Mouse (Mus musculus) embryonic facial prominence, embryonic 14.5 days (tissue): ENCODE measurements around the gene Arl8a. TPM values are rescaled to one million over a fixed set of nuclear protein-coding genes. Genes with fewer than 3 reads are reported as not detected.
A peak's percentile ranks its signal among the peaks of the same experiment; 100 is the strongest.

ENCODE experiments used
- ATAC-seq: fragments of 200-750 bp; cut with Nextera tagmentation; 2 replicates; pipeline ENCODE4 v1.8.0; 2017; ENCODE audit warnings: low read depth, moderate number of reproducible peaks, moderate TSS enrichment
- DNase-seq: peaks from one replicate; pipeline ENCODE4 v3.0.0-alpha.2; 2015; ENCODE audit warnings: low spot score
- H3K27ac ChIP-seq: fragments of 300-500 bp; sonication (generic); replicated peaks from 2 replicates; pipeline ENCODE4 v1.5.1; 2014; ENCODE audit warnings: low read depth, mild to moderate bottlenecking, low read length, moderate library complexity
- H3K27me3 ChIP-seq: fragments of 300-500 bp; sonication (generic); replicated peaks from 2 replicates; pipeline ENCODE4 v1.6.1; 2014; ENCODE audit warnings: low read length; ENCODE audit not compliant: control insufficient read depth, insufficient read depth
- H3K36me3 ChIP-seq: fragments of 300-500 bp; sonication (generic); 2 replicates; pipeline ENCODE4 v1.6.1; 2014; ENCODE audit warnings: low read length, mixed read lengths; ENCODE audit not compliant: control insufficient read depth, insufficient read depth
- H3K4me1 ChIP-seq: fragments of 300-500 bp; sonication (generic); 2 replicates; pipeline ENCODE4 v1.6.1; 2014; ENCODE audit warnings: antibody characterized with exemption, low read length; ENCODE audit not compliant: control insufficient read depth, insufficient read depth
- H3K4me2 ChIP-seq: fragments of 300-500 bp; sonication (generic); 2 replicates; pipeline ENCODE4 v1.6.1; 2014; ENCODE audit warnings: low read depth, mild to moderate bottlenecking, low read length, moderate library complexity, mixed read lengths
- H3K4me3 ChIP-seq: fragments of 300-500 bp; sonication (generic); 2 replicates; pipeline ENCODE4 v1.5.1; 2014; ENCODE audit warnings: low read depth, mild to moderate bottlenecking, low read length
- H3K9ac ChIP-seq: fragments of 300-500 bp; sonication (generic); 2 replicates; pipeline ENCODE4 v1.6.1; 2014; ENCODE audit warnings: low read depth, mild to moderate bottlenecking, low read length, moderate library complexity, mixed read lengths
- H3K9me3 ChIP-seq: fragments of 300-500 bp; sonication (generic); 2 replicates; pipeline ENCODE4 v1.6.1; 2016; ENCODE audit warnings: low read length; ENCODE audit not compliant: control insufficient read depth
- WGBS: fragments of 180-500 bp; shearing (Covaris S2); extraction: QIAGEN DNeasy Blood & Tissue Kit; methylation state at CpG from one replicate; pipeline ENCODE4 v1.1.7; 2014; 5-methylcytosine and 5-hydroxymethylcytosine counted together
- polyA plus RNA-seq: library from polyadenylated mRNA; unstranded; fragments of >200 nt; fragmentation: Nextera tagmentation; extraction: Ambion mirVana; gene quantifications from 2 replicates; pipeline ENCODE4 v1.2.1, GENCODE M21; 2014

Gene Arl8a
- polyA plus RNA-seq, 1 experiment from 2014 or later, result 74.7 TPM

GRCm38 (mm10) chr1:135139906-135140305 lies 6.7 kb upstream of the Arl8a start:
- H3K9me3 ChIP-seq, result no peaks in the 10 kb centered on the region
- H3K4me1 ChIP-seq, result no peaks in the 10 kb centered on the region
- H3K4me2 ChIP-seq, result no peak overlapping the region
- H3K9ac ChIP-seq, result no peak overlapping the region
- no peak for DNase-seq
- H3K4me3 ChIP-seq, result no peak overlapping the region
- H3K27ac ChIP-seq, result no peak overlapping the region
- no peaks in the 10 kb centered on the region for H3K36me3 ChIP-seq
- ATAC-seq, result no peak
- 61% methylated on average over 2 of the region's 2 CpGs for WGBS
- H3K27me3 ChIP-seq, result no peaks in the 10 kb centered on the region

- no peak overlapping the region for H3K4me3 ChIP-seq
- no peaks in the 10 kb centered on the region for H3K4me1 ChIP-seq
- WGBS, result 68% methylated on average over 2 of the region's 2 CpGs
- no peak overlapping the region for H3K9ac ChIP-seq
- H3K4me2 ChIP-seq, result no peak overlapping the region
- ATAC-seq (no peak), DNase-seq (no peak)
- H3K27ac ChIP-seq, result no peak overlapping the region
- H3K9me3 ChIP-seq, result no peaks in the 10 kb centered on the region
- no peaks in the 10 kb centered on the region for H3K36me3 ChIP-seq
- no peaks in the 10 kb centered on the region for H3K27me3 ChIP-seq
Measured at GRCm38 (mm10) chr1:135142452-135142851, 4.2 kb upstream of the Arl8a start.

GRCm38 (mm10) chr1:135143940-135144339 lies 2.7 kb upstream of the Arl8a start:
- Histone ChIP-seq H3K9me3 (no peaks in the 10 kb centered on the region), H3K27me3 (no peaks in the 10 kb centered on the region), H3K4me1 (peaks cover 11% of the 10 kb centered on the region), H3K27ac (no peak overlapping the region), H3K9ac (no peak overlapping the region), H3K36me3 (no peaks in the 10 kb centered on the region), H3K4me3 (no peak overlapping the region), H3K4me2 (no peak overlapping the region)
- ATAC-seq (no peak), DNase-seq (no peak)
- 85% methylated on average over 2 of the region's 2 CpGs for WGBS

GRCm38 (mm10) chr1:135146946-135147701 lies 500 bp downstream of the Arl8a start:
- Histone ChIP-seq H3K36me3 (no peaks in the 10 kb centered on the region), H3K9ac (peak overlapping the region; percentile 95), H3K4me3 (peak overlapping the region; percentile 98), H3K4me1 (peaks cover 14% of the 10 kb centered on the region), H3K9me3 (no peaks in the 10 kb centered on the region), H3K27me3 (no peaks in the 10 kb centered on the region), H3K27ac (peak overlapping the region; percentile 95), H3K4me2 (peak overlapping the region; percentile 75)
- WGBS, result under 1% methylated on average over 52 of the region's 69 CpGs
- DNase-seq, result peak; percentile 84
- ATAC-seq, result peak; percentile 41

GRCm38 (mm10) chr1:135147702-135148058 lies 1.1 kb downstream of the Arl8a start:
- Histone ChIP-seq H3K4me1 (peaks cover 14% of the 10 kb centered on the region), H3K4me3 (peak overlapping the region; percentile 98), H3K9me3 (no peaks in the 10 kb centered on the region), H3K27ac (peak overlapping the region; percentile 95), H3K9ac (peak overlapping the region; percentile 95), H3K27me3 (no peaks in the 10 kb centered on the region), H3K36me3 (0 out of 2 replicates have a peak, but pooled peaks cover 2% of the 10 kb centered on the region), H3K4me2 (peak overlapping the region; percentile 75)
- ATAC-seq (peak; percentile 0; the same call in 1 of the 2 replicates), DNase-seq (peak; percentile 37)
- WGBS, result 2% methylated on average over 6 of the region's 7 CpGs

- H3K36me3 ChIP-seq, result 0 out of 2 replicates have a peak, but pooled peaks cover 3% of the 10 kb centered on the region
- H3K4me3 ChIP-seq, result peak overlapping the region; percentile 98
- peak overlapping the region; percentile 95; the same call in 1 of the 2 replicates for H3K9ac ChIP-seq
- WGBS, result 63% methylated on average over 4 of the region's 4 CpGs
- DNase-seq (peak; percentile 43), ATAC-seq (no peak)
- peak overlapping the region; percentile 95; the same call in 1 of the 2 replicates for H3K27ac ChIP-seq
- H3K4me1 ChIP-seq, result peaks cover 14% of the 10 kb centered on the region
- no peaks in the 10 kb centered on the region for H3K9me3 ChIP-seq
- peak overlapping the region; percentile 75 for H3K4me2 ChIP-seq
- no peaks in the 10 kb centered on the region for H3K27me3 ChIP-seq
Measured at GRCm38 (mm10) chr1:135148476-135148875, 1.9 kb downstream of the Arl8a start.

- Histone ChIP-seq H3K4me2 (peak overlapping the region; percentile 75), H3K4me1 (peaks cover 17% of the 10 kb centered on the region), H3K9ac (peak overlapping the region; percentile 25; the same call in 1 of the 2 replicates), H3K27ac (peak overlapping the region; percentile 44), H3K4me3 (0 out of 2 replicates have a peak overlapping the region, but pooled peaks have one; percentile 98), H3K36me3 (0 out of 2 replicates have a peak, but pooled peaks cover 3% of the 10 kb centered on the region), H3K9me3 (no peaks in the 10 kb centered on the region), H3K27me3 (no peaks in the 10 kb centered on the region)
- DNase-seq (no peak), ATAC-seq (no peak)
- 44% methylated on average over 5 of the region's 5 CpGs for WGBS
Measured at GRCm38 (mm10) chr1:135148996-135149395, 2.4 kb downstream of the Arl8a start.

- Histone ChIP-seq H3K27ac (peak overlapping the region; percentile 86), H3K4me3 (peak overlapping the region; percentile 28), H3K4me1 (peaks cover 16% of the 10 kb centered on the region), H3K4me2 (peak overlapping the region; percentile 56), H3K27me3 (no peaks in the 10 kb centered on the region), H3K9ac (peak overlapping the region; percentile 60), H3K36me3 (peaks cover 25% of the 10 kb centered on the region), H3K9me3 (no peaks in the 10 kb centered on the region)
- no peak; the same call in 1 of the 2 replicates for ATAC-seq
- WGBS, result 31% methylated on average over 8 of the region's 13 CpGs
- DNase-seq, result no peak
Measured at GRCm38 (mm10) chr1:135154011-135154410, 7.4 kb downstream of the Arl8a start.
